Mouse (Mus musculus): Measurements from ENCODE around the gene Zfp541.
A peak's percentile ranks its signal among the peaks of the same experiment; 100 is the strongest.

The Zfp541 gene

DNA sequence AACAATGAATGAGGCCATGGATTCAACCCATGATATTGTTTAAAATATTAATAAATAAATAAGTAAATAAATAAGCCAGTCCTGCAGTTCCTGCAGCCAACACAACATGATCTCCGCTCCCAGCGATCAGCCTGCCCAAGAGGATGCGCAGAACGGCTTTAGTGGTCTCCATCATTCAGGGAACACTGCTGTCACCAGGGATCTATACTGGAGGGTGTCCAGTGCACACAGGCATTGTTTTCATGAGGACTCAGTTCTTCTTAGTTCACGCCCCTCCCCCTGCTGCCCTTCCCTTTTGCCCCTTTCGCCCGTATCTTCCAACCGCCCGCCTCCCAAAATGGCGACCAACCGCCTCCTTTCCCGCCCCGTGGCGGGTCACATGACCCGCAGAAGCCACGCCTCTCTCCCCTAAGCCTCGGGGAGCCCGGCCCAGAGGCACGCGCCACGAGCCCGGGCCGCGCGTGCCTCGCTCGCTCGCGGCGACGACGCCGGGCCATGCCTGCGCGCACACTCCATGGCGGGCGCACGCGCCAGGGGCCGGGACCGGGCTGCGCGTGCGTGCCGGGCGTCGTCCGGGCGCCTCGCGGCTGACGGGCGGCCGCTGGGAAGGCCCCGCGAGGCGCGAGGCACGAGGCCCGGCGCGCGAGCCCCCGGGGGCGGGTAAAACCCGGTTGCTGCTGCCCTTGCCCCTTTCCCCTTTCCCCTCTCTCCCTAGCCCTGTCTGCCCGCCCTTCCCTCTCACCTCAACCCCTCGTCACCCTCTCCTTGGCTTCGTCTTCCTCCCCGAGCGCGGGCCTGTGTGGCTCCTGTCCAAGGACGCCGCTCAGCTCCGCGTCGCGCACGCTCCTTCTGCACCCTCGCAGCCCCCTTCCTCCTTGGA, at the start of gene Zfp541:
Zfp541 (plus strand) TSS at position 596 of the 880 bp plus-strand sequence.
- peak; percentile 71 for DNase-seq (ENCODE audit: low spot score)

DNA sequence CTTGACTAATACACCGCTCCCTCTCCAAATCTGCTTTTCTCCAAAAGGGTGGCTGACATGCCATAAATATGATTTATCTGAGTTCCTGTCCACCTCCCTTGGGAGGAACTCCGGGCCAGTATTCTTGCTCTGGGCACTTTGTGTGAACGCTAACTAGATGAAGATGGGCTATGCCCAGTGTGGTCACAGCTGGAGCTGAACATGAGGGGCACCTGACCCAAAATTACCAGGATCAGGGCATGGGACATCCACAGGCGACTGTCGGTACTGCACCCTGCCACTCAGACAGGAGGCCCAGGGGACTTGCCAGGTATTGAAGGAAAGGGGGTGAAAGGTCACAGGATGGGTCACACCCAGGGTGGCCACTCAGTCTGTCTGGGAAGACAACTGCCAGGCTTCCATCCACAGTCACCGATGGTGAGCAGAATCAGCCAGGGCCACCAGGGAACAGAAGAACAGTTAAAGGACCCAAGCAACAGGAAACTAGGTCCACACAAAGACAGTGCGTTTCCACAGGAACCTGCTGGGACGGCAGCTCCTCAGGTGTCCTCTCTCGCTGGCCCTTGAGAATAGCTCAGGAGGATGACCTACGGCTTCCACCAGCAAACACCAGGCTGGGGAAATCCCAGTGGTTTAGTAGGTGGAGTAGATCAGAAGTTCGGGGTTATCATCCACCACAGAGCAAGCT, 48.9 kb upstream of the Zfp541 start:
- peak; percentile 78 for DNase-seq (ENCODE audit: low spot score)

DNA sequence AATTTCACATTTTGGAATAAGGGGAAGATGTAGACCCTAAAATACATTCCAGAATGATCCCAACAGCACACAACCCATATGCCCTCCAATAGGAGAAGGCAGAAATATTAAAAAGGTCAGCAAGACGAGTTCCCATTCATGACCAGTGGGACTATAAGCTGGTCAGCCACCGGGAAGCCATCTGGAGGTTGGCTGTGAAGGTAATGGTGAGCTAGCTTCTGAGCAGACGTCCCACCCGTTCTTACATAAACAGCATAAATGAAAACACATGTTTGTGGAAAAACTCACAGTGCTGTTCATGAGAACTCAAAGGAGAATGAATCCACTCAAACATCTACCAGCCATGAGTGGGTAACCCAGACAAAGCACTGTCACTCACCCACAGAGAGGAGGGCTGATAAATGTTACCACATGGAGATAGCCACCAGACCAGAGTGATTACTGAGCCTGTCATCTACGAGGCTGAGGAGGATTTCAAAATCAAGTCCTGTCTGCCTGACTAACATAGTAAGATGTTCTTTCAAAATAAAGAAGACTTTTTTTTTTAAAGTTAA, 47.8 kb upstream of the Zfp541 start:
- no peak for DNase-seq (ENCODE audit: low spot score)

DNA sequence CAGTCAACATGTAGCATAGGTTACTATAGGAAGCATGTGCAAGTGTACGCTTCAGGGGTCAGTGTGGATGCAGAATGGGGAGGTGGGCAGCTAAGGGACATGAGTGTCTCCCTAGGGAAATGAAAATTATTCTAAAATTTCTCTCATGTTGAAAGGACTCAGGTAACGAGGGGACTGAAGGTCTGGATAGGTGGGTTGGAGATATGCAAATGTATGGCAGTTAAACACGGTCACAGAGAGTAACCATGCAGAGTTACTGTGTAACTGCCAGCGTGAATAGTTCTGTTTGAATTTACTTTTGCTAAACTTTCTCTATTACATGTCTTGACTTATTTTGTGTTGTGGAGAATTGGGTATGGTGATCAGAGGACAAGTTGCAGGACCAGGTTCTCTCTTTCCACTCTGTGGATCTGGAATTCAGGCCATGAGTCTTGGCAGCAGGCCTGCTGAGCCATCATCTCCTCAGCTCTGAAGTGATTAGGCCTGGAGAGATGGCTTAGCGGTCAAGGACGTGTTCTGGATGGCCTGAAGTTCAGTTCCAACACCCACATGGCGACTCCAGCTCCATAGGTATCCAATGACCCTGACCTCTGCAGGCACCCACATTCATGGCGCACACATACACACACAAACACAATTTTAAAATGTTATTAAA, 47.0 kb upstream of the Zfp541 start:
- no peak for DNase-seq (ENCODE audit: low spot score)

DNA sequence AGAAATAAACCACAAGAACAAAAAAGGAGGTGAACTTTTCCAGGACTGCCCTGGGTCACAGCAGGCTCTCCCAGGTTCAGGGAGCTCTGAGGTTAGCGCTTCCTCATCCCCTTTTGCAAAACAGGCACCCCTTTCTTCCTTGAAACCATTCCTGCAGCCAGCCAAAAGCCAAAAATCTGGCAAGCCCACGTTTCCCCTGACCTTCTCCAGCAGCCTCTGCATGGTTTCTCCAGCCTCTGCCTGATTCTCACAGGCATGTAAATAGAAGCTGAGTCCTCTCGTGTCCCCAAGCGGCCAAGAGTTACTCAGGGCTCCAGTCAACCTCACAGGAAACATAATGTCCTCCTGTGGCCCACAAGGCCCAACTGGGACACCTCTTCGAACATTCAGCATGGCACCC, 46.2 kb upstream of the Zfp541 start:
- DNase-seq (ENCODE audit: low spot score) = no peak

DNA sequence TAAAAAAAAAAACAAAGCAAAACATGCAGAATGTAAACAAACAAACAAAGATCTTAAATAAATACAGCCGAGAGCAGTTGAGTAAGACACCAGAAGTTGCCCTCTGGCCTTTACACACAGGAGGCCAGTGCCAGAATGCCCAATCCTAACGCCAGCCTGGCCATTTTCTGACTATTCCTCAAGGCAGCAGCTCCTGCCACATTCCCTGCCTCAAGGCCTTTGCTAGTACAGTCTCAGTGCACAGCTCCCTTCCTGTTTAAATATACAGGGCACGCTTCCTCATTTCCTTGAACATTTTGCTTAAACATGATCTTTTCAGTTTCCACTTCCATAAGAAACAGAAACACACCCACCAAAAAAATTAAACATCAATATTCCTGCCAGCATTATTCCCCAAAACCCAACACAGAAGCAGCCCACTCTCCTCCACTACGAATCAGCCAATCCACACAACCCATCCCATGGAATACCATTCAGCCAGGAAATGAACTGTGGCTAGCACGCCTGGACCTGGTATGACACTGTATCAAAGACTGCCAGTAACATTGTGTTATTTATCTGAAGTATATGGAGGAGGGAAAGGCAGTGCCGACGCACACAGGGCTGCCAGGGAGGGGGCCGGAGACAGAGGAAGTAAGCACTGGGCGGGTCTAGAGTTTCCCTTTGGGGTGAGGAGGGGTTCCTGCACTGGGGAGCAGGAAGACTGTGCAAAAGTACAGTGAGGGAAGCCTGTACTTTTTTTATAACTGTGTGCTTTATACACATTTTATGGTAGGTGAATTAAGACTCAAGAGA, 43.4 kb upstream of the Zfp541 start:
- no peak for DNase-seq (ENCODE audit: low spot score)

DNA sequence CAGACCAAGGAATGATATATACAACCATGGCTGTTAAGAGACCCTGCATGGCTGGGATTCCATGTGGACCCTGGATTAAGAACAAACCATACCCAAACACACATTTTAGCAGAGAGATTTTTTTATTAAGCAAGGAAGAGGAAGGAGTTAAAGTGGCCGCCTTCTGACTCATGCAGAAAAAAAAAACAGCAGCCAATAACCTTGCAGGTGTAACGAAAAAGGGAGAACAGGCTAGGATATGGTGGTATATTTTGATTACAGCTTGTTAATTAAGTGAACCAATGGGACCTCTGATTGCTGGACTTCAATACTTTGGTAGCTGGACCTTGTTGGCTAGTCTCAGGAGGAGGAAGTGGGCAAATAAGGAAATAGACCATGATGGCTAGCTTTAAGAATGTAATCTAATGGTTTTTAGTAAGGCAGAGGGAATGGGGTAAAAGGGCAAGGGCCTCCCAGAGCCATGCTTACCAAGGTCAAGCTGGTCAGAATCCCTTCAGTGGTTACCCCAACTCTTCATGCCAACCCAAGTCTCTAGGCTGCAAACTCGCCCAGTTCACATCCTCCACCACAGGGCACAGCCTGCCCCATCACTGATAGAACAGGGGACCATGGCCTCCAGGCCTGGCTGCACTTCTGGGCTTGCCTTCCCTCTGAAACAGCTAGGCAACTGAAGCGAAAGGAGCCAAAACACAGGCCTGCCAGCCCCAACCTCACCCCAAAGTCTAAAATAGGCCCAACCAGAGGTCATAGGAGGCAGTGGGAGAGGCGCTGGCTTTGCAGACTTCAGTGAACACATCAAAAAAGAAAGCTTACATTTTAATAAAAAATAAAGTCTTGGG, 42.1 kb upstream of the Zfp541 start:
- DNase-seq (ENCODE audit: low spot score) = no peak

DNA sequence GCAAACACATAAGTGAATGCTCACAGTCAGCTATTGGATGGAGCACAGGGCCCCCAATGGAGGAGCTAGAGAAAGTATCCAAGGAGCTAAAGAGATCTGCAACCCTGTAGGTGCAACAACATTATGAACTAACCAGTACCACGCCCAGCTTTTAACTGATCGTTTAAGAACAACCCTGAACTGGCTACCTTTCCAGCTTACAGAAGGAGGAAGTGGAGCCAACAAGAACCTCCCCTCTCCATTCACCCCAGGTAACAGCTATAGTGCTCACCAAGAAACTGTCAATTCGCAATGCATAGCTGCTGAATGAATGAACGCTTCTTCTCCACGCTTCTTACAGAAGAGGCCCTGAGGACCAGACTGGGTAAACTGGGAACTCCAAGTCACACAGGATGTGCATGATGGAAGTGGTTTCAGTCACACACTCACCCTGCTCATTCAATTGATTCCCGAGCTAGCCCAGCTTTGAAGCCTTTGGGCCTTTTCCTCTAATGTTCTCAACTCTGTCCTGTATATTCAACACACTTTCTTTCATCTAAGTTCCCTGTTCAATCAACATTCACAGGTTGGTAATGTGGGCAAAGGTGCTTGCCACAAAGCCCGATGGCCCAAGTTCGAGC, 36.9 kb upstream of the Zfp541 start:
- DNase-seq (ENCODE audit: low spot score) = no peak

DNA sequence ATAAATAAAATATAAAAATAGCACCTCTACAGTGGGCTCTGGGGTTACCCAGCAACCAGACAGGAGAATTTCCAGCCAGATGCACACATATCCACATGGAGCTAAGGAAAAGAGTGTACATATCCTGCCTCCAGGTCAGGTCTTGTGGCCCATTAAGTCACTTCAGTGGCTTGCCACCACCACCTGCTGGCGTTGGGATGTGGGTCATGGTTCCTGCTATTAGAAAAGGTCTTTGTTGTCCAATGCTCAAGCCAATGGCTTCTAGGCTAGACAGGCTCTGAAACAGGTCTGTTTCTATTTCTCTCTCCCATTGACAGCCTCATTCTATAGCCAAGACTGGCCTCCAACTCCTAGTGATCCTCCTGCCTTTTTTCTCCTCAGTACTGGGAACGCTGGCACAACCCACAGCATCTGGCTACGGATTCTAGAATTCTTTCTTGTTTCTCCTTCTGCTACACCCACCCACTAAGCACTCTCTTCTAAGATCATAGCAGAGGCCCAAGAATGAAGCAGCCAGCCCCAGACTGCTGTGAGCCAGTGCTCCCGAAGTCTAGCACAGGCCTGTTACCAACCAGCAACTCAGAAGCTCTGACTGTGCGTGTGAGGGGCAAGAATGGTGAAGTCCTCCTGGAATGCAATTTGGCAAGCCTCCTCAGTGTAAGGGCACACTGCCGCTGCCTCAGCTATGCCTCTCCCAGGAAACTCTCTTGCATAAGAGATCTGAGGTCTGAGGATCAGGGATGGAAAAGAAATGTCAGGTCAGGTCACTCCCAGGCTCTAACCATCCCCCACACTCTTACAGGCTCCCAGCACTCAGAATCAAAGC, 33.3 kb upstream of the Zfp541 start:
- DNase-seq (ENCODE audit: low spot score) = no peak

DNA sequence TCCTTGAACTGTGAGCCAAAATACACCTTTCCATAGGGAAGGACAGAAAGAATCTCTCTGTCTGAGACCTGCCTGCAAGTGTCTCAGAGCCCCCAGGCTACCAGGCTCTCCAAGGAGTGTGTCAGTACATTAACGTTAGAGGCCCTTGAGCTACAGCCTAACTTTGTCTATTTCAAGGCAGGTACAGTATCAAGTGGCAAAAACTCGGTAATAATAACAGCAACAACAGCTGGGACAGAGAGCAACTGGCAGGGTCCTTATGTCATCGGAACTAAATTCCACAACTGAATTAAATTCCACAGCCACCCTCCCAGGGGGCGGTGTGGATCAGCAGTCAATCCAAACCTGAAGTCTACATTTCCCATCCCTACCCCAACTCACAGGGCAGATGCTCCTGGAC, 30.5 kb upstream of the Zfp541 start:
- DNase-seq (ENCODE audit: low spot score) = no peak

DNA sequence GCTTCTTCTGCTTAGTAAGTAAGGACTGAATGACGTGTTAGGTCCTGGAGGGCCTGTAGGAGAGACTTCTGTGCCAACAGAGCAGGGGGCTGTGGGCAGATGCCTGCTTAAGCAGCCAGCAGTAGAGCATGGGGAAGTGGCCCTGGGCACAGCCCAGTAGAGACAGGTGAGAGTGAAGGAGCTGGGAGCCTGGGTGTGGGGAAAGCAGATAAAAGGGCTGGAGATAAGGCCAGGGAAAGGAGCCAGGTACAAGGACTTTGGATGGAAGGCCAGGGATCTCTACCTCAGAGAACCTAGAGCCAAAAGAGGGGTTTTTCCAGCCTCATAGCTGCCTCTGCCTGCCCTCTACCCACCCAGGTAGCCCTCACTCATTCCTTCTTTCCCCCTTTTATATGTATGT, 28.6 kb upstream of the Zfp541 start:
- no peak for DNase-seq (ENCODE audit: low spot score)

DNA sequence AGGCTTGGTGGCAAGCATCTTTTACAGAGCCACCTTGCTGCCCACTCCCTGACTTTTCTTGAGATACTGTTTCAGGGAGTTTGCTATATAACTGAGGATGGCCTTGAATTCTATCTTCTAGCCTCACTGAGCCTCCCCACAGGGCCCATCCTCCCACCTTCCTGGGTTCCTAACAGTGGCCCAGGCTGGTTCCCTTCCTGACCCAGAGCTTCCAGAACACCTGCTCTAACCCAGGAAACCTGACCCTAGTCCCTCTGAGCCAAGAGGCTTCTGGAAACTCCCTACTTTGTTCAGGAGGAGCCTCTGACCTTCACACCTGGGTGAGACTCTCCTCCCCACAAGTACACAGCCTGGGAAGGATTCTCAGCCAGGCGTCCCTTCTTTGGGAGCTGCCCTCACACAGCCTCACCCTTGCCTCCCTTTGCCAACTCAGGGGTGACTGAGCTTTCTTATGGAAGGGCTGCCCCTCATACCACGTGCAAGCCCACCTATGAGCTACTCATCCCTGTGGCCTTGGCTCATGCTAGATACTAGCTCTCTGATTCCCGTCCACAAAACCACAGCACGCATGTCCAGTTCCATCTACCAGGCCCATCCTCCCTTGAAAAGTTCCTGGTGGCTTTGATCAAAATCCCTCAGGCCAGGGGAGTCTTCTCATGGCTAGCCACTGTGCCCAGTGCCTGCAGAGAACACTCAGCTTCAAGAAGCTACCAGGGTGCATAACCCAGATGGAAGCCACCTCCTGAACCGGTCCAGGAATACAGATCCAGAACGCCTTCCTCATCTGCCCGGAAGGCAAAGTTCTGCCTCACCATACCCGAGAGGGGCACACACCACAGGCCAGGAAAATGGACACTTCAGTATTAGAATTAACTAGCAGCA, 27.8 kb upstream of the Zfp541 start:
- no peak for DNase-seq (ENCODE audit: low spot score)

DNA sequence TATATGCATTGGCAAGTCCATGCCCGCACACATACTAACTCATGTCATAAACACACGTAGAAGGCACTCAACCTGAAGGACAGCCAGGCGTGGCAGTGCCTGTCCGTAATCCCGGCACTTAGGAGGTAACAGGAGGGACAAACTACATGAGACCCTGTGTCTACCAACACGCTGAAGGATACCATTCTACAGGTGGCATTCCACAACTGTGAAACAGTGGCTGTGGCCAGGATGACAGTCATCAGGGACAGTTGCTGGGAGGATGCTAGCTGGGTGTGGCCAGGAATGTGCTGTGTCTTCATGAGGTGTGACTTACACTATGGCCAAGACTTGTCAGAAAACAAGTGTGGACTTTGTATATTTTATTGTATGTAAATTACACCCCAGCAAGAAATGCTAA, 24.6 kb upstream of the Zfp541 start:
- peak; percentile 27 for DNase-seq (ENCODE audit: low spot score)

DNA sequence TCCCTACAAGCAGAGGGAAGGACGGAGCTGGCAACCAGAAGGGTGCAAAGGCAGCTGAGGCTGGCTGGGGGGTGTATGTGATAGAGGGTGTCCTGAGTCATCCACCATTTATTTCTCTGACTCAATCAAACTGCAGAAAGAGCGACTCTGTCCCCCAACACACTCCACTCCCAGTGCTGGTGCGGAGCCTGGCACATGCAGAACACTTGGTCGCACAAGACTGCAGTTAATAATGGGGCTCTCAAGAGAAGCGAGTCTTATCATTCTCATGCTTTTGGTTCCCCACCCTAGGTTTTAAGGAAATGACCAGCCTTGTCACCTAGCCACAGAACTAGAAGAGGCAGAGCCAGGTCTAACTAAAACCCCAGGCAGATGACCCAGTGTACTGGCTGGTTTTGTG, 22.3 kb upstream of the Zfp541 start:
- no peak for DNase-seq (ENCODE audit: low spot score)

DNA sequence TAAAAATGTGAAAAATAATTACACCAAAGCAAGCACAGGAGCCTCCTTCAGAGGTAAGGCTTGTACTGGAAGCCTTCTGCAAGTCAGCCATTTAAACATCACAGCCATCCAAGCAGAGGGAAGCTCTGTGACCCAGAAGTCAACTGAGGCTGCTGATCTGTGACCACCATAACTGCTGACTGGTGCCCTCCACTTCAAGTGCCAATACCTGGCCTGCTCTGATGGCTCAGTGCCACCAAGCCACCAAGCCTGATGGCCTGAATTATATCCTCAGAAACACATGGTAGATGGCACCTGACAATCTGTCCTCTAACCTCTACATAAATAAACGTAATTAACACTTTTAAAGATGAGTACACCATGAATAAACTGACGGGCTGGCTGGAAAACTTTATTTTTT, 20.4 kb upstream of the Zfp541 start:
- peak; percentile 39 for DNase-seq (ENCODE audit: low spot score)

DNA sequence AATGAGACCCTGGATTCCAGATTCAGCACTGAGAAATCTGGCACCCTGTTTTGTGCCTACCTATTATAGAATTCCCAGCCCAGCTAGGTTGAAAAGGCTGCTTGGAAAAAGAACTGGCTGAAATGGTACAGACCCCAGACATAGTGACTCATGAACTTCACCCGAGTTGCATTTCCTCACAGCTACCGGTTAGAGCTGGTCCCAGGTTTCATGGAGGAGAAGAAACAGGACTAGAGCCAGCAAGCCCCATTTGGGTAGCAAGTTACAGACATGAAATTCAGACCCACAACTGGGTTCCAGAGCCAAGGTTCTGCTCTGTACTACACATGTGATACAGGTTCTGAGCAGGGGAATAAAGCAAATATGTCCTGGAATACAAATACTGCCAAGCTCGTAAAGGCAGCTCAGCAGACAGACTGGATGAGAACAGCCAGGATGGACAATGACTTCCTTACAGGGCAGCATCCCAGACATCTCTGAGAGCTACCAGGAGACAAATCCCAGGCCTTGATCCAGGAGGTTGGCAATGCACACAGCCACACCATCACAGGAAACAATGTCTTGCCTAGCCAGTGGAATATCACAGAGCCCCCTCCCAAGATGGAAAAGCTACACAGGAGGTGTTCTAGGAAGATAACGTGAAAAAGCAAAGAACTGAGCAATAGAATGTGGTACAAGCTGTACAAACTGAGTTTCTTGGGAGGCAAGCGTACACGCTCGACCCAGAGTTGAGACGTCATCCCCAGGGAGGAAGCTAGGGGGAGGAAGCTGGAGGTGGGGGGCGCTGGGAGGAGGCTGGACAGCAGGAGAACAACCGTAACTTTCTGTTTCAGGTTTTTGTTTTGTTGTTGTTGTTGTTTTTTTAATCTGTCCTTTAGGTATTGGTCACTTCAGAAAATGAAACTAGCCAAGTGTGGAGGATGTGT, 18.5 kb upstream of the Zfp541 start:
- DNase-seq (ENCODE audit: low spot score) = peak; percentile 40

DNA sequence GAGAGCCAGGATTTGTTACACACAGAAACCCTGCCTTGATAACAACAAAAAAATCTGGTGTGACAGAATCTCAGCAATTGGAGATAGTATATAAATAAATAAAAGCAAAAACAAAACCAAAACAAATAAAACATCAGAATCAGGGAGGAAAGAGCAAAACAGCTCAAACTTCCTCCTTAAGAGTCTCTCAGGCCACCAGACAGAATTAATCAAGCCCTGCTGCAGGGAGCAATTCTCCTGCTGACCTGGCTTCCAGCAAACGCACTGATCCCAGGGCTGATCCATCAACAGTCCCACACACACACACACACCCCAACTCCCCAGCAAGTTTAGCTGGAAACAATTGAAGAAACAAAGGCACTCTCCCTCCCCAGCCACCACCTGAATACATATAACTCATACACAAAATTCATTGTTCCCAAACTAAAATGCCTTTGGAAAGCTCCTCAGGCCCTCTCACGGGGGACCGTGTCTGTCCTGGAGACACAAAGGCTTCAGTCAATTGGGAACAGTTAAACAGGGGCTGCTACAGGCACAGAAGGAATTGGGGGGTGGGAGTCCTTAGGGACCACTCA, 17.7 kb upstream of the Zfp541 start:
- DNase-seq (ENCODE audit: low spot score) = peak; percentile 31

All from testis, postnatal 10 days (tissue).